Mouse (Mus musculus) neutrophil, adult 59 days (primary cell): Measurements from ENCODE around the gene Ntpcr. TPM values are rescaled to one million over a fixed set of nuclear protein-coding genes. Genes with fewer than 3 reads are reported as not detected.

Experiments
- total RNA-seq, 2 experiments: library from RNA; stranded (reverse); gene quantifications; 1 replicate in 1 of 2; 2 replicates in 1 of 2; pipeline ENCODE4 v1.2.4; 2023

Ntpcr gene
- 10 to 100 TPM; 10.8 to 14.0 TPM for total RNA-seq

DNA sequence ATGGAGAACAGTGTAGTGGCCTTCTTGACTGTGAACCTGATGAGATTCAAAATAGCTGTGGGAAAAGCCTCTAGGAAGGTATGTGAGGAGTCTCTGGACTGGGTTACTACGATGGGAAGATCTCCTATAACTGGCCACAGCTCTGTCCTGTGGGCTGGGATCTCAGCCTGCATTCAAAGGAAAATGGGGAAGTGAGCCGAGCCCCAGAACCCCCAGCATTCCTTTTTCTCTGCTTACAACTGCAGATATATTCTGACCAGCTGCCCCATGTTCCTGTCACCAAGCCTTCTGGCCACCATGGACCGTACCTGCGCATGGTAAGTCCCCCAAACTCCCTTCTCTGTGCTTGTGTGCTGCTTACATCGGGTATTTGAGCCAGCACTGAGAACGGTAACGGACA, at the start of gene Ntpcr:
Gene Ntpcr, plus strand, starts transcription at position 218 of the 400 bp plus-strand sequence.

Other genes starting within 250 kb of the Ntpcr start
- 10 to 100 TPM; 36.3 to 36.6 TPM for gene Sipa1l2, start 160.2 kb upstream of the Ntpcr start, total RNA-seq
- 1 to 10 TPM; 1.3 to 2.2 TPM for gene Map10, start 60.1 kb upstream of the Ntpcr start, total RNA-seq
- gene Pcnx2, start 168.4 kb downstream of the Ntpcr start, total RNA-seq = under 1 TPM in 1 of 2 experiments, not detected in 1; 0.15 TPM
- gene Map3k21, start 180.5 kb downstream of the Ntpcr start, total RNA-seq = not detected